Mouse (Mus musculus) common myeloid progenitor, adult 5-6 weeks (primary cell): ENCODE measurements around the gene Gm10409. TPM values are rescaled to one million over a fixed set of nuclear protein-coding genes. Genes with fewer than 3 reads are reported as not detected.
"Not testable (repeated sequence)": the region's sequence is repeated elsewhere in the genome, so short reads cannot be mapped to it uniquely, and the experiment has no call there.

Experiments
- ATAC-seq: replicated peaks from 2 replicates; pipeline ENCODE4 v1.8.0; 2016; ENCODE audit warnings: low read depth, mild to moderate bottlenecking, moderate TSS enrichment, inconsistent platforms; ENCODE audit not compliant: poor library complexity, severe bottlenecking
- total RNA-seq: library from RNA; stranded (forward); fragments of 200-1000, 187-1606 nt; gene quantifications from 2 replicates; pipeline ENCODE4 v1.2.3, GENCODE M21; 2017

Gene Gm10409
- 0.29 TPM in 1 of 2 replicates, not detected in the other for total RNA-seq

DNA sequence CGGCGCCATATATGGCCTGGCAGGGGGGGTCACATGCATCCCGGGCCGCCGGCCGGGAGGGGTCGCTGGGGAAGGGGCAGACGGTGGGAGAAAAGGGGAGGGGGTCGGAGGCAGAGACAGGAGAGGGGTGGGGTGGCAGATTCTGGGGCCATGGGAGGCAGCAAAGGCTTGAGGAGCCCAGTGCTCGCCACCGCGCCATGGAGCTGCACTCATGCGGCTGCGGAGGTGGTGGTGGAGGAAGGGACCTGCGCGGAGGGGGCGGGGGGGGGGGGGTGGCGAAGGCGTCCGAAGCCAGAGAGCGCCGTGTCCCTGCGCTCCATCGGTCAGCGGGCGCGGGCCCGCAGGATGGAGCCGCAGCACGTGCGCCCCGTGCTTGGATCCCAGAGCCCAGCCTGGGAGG is at the start of gene Gm10409:
Gene Gm10409, plus strand, starts transcription at position 301 of the 400 bp plus-strand sequence.
- not testable (repeated sequence) for ATAC-seq

DNA sequence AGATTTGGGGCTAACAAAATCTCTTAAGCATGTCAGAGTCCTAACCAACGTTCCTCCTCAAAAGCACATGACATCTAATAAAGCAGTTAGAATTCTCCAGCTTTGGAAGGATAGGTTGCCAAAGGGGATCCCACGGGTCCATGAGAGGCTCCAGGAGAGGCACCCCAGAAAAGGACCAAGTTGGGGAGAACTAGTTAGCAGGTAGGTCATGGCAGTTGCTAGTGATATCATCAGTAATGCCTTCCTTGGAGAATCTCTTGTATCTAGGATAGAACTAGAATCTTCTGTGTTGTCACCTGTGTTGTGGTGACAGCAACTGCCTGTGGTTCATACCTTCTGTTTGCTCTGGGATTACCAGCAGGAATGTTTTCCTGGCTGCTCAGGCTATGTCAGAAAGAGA is 17.6 kb upstream of the Gm10409 start, which contains the start of gene Gm10413:
Gene Gm10413, plus strand, starts transcription at position 301 of the 400 bp plus-strand sequence.
- not testable (repeated sequence) for ATAC-seq

DNA sequence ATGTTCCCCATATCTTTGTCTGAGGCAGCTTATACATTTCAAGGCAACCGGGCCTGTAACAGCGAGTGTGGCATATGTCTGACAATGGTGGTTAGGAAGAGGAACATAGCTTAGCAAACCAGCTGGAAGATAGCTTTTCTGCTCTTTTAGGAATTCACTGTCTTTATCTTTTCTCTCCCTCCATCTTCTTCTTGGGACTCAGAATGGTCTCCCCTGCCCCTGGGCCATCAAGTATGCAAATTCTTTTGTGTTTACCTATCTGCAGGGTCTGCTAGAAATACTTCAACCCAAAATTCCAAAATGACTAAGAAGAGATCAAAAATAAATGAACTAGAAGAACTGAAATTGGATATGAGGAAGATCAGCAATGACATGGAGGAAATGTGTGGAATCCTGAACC is 15.4 kb downstream of the Gm10409 start, which contains the start of gene Gm3005:
Gene Gm3005, plus strand, starts transcription at position 301 of the 400 bp plus-strand sequence.
- not testable (repeated sequence) for ATAC-seq

GRCm38 (mm10) chr14:3449079-3449478 is 36.7 kb downstream of the Gm10409 start, which contains the start of gene Gm10408:
TSS of gene Gm10408 (plus strand) at chr14:3449379.
- ATAC-seq = not testable (repeated sequence)

Other genes with a start within 250 kb of the Gm10409 start
- gene Gm5795, start 224.4 kb upstream of the Gm10409 start, total RNA-seq = not detected in 2 replicates
- gene D830030K20Rik, start 204.1 kb upstream of the Gm10409 start, total RNA-seq = not detected in 2 replicates
- 1.1 TPM in 1 of 2 replicates, not detected in the other for gene Gm2956, start 80.0 kb upstream of the Gm10409 start, total RNA-seq
- gene Gm10413, start 17.5 kb upstream of the Gm10409 start, total RNA-seq = not detected in 2 replicates
- not detected in 2 replicates for gene Gm3005, start 15.5 kb downstream of the Gm10409 start, total RNA-seq
- gene Gm10408, start 36.8 kb downstream of the Gm10409 start, total RNA-seq = not detected in 2 replicates
- gene Gm3012, start 221.9 kb downstream of the Gm10409 start, total RNA-seq = not detected in 2 replicates
- gene Gm3020, start 239.4 kb downstream of the Gm10409 start, total RNA-seq = 0.29 TPM in 1 of 2 replicates, not detected in the other